In the genomic region with DNA sequence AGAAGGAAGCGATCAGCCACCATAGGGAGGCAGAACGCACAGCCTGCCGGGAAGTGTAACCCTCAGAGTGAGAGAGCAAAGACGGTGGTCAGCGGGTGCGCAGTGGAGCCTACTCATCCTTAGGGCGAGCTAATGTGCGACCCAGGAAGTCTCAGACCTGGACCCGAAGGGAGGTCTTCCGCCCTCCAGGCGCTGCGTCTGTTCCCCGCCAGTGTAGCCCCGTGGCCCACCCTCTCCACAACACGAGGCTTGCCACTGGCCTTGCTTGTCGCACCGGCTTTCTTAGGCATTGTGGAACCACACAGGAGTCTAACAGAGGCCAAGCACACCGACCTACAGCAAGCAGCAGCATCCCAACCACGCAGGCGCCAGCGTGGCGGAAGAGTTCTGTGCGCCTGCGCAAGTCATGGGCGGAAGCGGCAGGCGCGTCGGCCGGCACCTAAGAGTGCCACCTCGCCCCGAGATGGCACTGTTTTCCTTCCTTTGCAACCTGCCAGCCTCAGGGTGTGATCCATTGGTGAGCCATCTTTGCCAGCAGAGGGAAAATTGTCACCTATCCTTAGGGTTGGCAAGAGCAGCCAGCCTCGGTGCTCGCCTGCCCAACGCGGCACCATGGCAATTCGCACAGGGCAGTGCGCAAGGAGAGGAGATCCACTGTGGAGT, we compare ENCODE assay signal across 8 mouse cellular contexts. TPM values are rescaled to one million over a fixed set of nuclear protein-coding genes. Genes with fewer than 3 reads are reported as not detected.
A peak's percentile ranks its signal among the peaks of the same experiment; 100 is the strongest.
DNase-seq lines count a peak whose midpoint lies in the region; ATAC-seq lines count a peak whose summit lies in the region.

A gene (minus strand): TSS at position 384 of the 663 bp plus-strand sequence.

- H3K4me2 ChIP-seq in forebrain, embryonic 14.5 days (ENCODE audit: low read length): peak within 1 kb of the TSS; percentile 85
- peak within 1 kb of the TSS; percentile 84 for H3K4me2 ChIP-seq in neural tube, embryonic 15.5 days

- under 1% methylated on average over 38 of the region's 38 CpGs for whole genome bisulfite sequencing in forebrain, embryonic 14.5 days
- under 1% methylated on average over 38 of the region's 38 CpGs for WGBS in neural tube, embryonic 15.5 days

- H3K27ac ChIP-seq in forebrain, embryonic 14.5 days (ENCODE audit: low read depth, low read length): peak within 1 kb of the TSS; percentile 99
- peak within 1 kb of the TSS; percentile 99 for H3K27ac ChIP-seq in neural tube, embryonic 15.5 days (replicated peaks)

- H3K36me3 ChIP-seq in forebrain, embryonic 14.5 days (ENCODE audit: control insufficient read depth, insufficient read depth, low read length): peaks cover 24% of the 10 kb centered on the region
- H3K36me3 ChIP-seq in neural tube, embryonic 15.5 days: peaks cover 29% of the 10 kb centered on the region

- H3K4me1 ChIP-seq in forebrain, embryonic 14.5 days (ENCODE audit: control insufficient read depth, insufficient read depth, low read length): peaks cover 8% of the 10 kb centered on the region
- peaks cover 17% of the 10 kb centered on the region for H3K4me1 ChIP-seq in neural tube, embryonic 15.5 days

- peak; percentile 96 for ATAC-seq in forebrain, embryonic 14.5 days
- peak; percentile 96 for ATAC-seq in neural tube, embryonic 15.5 days (ENCODE audit: low FRiP score)

- peak within 1 kb of the TSS; percentile 60 for H3K4me3 ChIP-seq in forebrain, embryonic 14.5 days (ENCODE audit: low read depth, low read length)
- peak within 1 kb of the TSS; percentile 65 for H3K4me3 ChIP-seq in neural tube, embryonic 15.5 days (replicated peaks)

- H3K27me3 ChIP-seq in forebrain, embryonic 14.5 days (replicated peaks; ENCODE audit: control insufficient read depth, insufficient read depth, low read length): no peaks in the 10 kb centered on the region
- no peaks in the 10 kb centered on the region for H3K27me3 ChIP-seq in neural tube, embryonic 15.5 days (replicated peaks)

- H3K9ac ChIP-seq in forebrain, embryonic 14.5 days (ENCODE audit: low read length): peak within 1 kb of the TSS; percentile 82
- peak within 1 kb of the TSS; percentile 85 for H3K9ac ChIP-seq in neural tube, embryonic 15.5 days (replicated peaks)

- intact Hi-C loops in heart, postnatal 14 days (cut with DNase I): loop anchor here (1.0 to 10.0 kb wide), 5 partner anchors 38 to 476 kb away; a partner anchor contains a TSS

- H3K9me3 ChIP-seq in forebrain, embryonic 14.5 days (replicated peaks; ENCODE audit: control insufficient read depth, low read length): no peaks in the 10 kb centered on the region
- H3K9me3 ChIP-seq in neural tube, embryonic 15.5 days (replicated peaks): no peaks in the 10 kb centered on the region

- peak; percentile 93 for DNase-seq in ES-CJ7 (ENCODE audit: low read depth, low spot score)
- DNase-seq in cerebellum, adult 11 months: peak; percentile 85
- DNase-seq in forebrain, embryonic 14.5 days (ENCODE audit: low spot score): peak; percentile 96
- peak; percentile 89 for DNase-seq in heart, postnatal 14 days
- DNase-seq in layer of hippocampus, adult 11-12 months (ENCODE audit: low spot score): peak; percentile 82
- peak; percentile 81 to 84 for DNase-seq in lung, adult 18-20 months
- peak; percentile 78 for DNase-seq in testis, postnatal 14 days (ENCODE audit: low spot score)

RNA-seq across cellular contexts. Expression of the gene that starts here (rescaled TPM):
- polyA plus RNA-seq in forebrain, embryonic 14.5 days (2014; fragmentation: Nextera tagmentation; extraction: Ambion mirVana): 48.5 and 54.4 TPM in 2 replicates
- 10 to 100 TPM; 22.5 to 23.1 TPM for total RNA-seq in heart, postnatal 14 days (2021)
- polyA plus RNA-seq in neural tube, embryonic 15.5 days (2015; fragmentation: Nextera tagmentation; extraction: Ambion mirVana): 49.9 and 52.9 TPM in 2 replicates

Comparison
In these comparisons a context has a peak if more than half of its experiments do, and no peak if none do; other contexts are left out.
1. Peak in every context shown above with its lines: DNase-seq, ATAC-seq, H3K4me3 ChIP-seq and H3K27ac ChIP-seq.